Mouse (Mus musculus) C3H10T1/2 (cell line): ENCODE results near the gene Adam22. TPM values are rescaled to one million over a fixed set of nuclear protein-coding genes. Genes with fewer than 3 reads are reported as not detected.

ENCODE experiments used
- polyA plus RNA-seq, 2 experiments: library from polyadenylated mRNA; unstranded; fragments of >200 nt; fragmentation: generic; extraction: Trizol; gene quantifications; one replicate each; pipeline ENCODE4 v1.2.1; 2012; ENCODE audit warnings: missing spikeins in 2 of 2

Adam22 gene
- polyA plus RNA-seq = under 1 TPM; 0.01 to 0.02 TPM

GRCm38 (mm10) chr5:8367614-8368327, at the start of gene Adam22:
Adam22 (minus strand) TSS chr5:8368160.

GRCm38 (mm10) chr5:8045855-8046254, 322.1 kb downstream of the Adam22 start, which contains the start of gene Sri:
Sri (plus strand) TSS chr5:8046078.

Other genes starting within 250 kb of the Adam22 start
- 10 to 100 TPM in 1 of 2 experiments, 1 to 10 TPM in 1; 2.5 to 10.1 TPM for gene Dbf4, start 54.6 kb upstream of the Adam22 start, polyA plus RNA-seq
- 1 to 10 TPM in 1 of 2 experiments, under 1 TPM in 1; 0.27 to 2.8 TPM for gene Slc25a40, start 54.7 kb upstream of the Adam22 start, polyA plus RNA-seq